Mouse (Mus musculus): ENCODE data around the gene Myh7.
A peak's percentile ranks its signal among the peaks of the same experiment; 100 is the strongest.

Gene Myh7

GRCm38 (mm10) chr14:54941024-54941978, 53.1 kb downstream of the Myh7 start:
- DNase-seq (ENCODE audit: low spot score): no peak

DNA sequence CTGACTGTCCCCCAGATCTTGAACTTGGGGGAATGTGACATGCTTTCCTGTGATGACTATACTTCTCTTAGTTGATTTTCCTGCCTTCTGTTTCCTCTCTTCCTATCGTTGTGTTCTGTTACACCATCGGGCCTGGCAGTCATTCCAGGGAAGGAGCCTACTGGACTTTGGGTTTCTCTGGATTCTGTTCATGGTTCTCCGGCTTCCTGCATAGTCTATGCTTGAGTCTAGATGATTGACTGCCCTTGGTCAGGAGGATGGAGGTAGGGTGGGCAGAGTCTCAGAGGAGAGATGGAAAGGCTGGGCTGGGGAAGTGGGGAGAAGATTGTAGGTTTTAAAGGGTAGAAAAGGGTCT, 54.3 kb downstream of the Myh7 start:
- no peak for DNase-seq (ENCODE audit: low spot score)

DNA sequence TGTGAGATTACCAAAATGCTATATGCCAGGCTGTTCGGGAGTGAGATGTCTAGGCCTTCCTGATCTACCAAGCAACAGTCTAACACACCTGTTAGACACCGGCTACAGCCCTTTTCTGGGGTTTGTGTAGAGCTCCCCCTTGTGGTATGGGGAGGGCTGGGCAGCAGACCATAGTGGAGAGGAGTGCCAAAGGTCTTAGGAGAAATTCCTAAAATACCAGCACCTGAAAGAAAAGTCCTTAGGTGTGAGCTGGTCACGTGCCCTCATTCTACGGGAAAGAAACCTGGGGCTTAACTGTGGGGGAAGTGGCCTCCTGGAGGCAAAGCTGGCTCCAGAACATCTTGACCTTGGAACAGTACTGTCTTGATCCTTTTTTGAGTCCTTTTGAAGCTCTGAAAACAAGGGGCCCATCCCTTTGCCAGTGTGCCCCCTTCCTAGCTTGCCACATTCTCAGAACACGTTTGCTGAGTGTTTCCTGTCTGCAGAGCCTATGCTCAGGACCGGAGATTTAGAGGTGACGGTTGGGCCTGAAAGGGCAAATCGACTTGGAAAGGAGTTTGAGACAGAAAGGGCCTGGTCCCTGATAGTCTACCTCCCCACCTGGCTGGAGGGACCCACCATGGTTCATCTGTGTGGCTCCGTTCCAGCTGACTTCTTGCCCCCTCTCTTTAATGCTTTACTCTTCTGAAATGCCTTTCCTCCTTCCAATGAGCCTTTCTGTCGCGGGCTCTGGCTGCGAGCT, 54.8 kb downstream of the Myh7 start:
- DNase-seq (ENCODE audit: low spot score): peak; percentile 67

GRCm38 (mm10) chr14:54938431-54939219, 55.8 kb downstream of the Myh7 start:
- no peak for DNase-seq (ENCODE audit: low spot score)

- no peak for DNase-seq (ENCODE audit: low spot score)
Observed at GRCm38 (mm10) chr14:54937361-54938182, 56.9 kb downstream of the Myh7 start.

DNA sequence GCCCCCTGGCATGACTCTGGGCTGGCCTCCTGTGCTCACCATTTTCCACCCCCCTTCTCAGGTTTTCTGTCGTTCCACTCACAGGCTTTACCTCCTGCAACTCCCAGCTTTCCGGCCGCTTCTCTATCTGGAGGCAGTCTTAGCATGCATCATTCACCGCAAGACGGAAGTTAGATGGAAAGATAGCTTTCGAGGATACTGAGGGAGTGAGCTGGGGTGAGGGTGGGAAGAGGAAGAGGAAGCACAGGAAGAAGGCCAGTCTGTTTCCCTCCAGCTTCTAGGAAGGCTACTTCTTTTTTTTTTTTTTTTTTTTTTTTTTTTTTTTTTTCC, 57.6 kb downstream of the Myh7 start:
- no peak for DNase-seq (ENCODE audit: low spot score)

DNA sequence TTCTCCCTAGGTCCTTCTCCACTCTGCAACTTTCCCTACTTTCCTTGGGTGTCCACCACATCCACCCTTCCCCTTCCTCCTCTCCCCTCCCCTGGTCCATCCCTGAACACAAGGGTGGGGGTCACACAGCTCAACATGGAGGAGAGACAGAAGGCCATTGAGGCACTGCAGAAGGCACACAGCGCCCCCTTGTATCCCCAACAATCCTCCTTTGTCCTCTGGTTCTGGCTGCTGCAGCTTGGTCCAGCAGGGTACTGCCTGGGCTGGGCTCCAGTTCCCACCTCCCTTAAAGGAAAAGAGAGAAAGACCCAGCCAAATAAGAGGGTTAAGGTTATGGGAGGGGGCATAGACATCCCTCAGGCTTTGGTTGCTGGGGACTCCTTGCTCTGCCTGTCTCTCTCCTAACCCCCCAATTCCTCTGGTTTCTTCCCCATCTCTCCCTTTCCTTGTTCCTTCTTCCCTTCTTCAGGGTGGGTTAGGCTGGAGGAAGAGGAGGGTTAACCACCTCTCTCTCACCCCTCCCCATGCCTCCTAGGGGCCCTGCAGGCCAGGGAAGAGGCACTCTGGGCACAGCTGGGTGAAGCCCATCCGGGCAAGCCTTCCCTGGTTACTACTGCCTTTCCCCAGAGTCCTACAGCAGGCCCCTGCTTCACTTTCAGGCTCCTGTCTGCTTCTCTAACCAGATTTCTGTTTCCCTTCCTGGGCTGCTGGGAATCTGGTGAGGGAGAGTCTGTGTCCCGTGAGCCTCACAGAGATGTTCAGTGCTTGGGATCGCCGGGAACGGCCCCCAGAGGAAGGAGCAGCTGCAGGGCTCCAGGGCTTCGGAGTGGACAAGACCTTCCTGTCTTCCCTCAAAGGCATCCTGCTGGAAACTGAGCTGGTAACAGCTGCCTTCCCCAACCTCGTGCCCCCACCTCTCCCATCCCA, 58.3 kb downstream of the Myh7 start, which contains the start of gene Cmtm5:
Gene Cmtm5, plus strand, starts transcription at position 358 of the 927 bp plus-strand sequence.
- no peak for DNase-seq (ENCODE audit: low spot score)

GRCm38 (mm10) chr14:54932645-54933150, 61.7 kb downstream of the Myh7 start, which contains the start of gene Il25:
Gene Il25 (plus strand): TSS chr14:54932695.
- no peak for DNase-seq (ENCODE audit: low spot score)

- peak; percentile 54 for DNase-seq (ENCODE audit: low spot score)
Observed at GRCm38 (mm10) chr14:54930431-54930830, 64.0 kb downstream of the Myh7 start.

GRCm38 (mm10) chr14:54929801-54930200, 64.6 kb downstream of the Myh7 start:
- DNase-seq (ENCODE audit: low spot score): no peak

DNA sequence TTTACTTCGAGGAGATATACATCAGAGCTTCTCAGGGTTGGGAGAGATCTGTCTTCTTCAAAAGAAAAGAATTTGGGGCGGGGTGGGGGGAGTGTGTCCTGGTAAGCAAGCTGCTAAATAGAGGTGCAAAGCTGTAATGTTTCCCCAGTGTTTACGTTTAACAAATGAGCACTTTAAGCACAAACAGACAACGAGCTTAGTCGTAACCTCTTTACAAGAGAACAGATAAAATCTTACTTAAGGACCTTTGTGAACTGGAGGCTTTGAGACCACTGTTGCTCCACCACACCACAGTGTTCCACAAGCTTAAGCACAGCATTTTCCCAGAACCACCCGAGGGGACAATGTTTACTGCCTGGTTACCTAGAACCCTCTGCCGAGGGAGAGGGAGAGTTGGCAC, 67.1 kb downstream of the Myh7 start:
- no peak for DNase-seq (ENCODE audit: low spot score)

- DNase-seq (ENCODE audit: low spot score): peak; percentile 78
Observed at GRCm38 (mm10) chr14:54926401-54927158, 67.8 kb downstream of the Myh7 start.

GRCm38 (mm10) chr14:54925349-54926342, 68.8 kb downstream of the Myh7 start, which contains the start of gene Efs:
Gene Efs (minus strand): TSS chr14:54926126.
- DNase-seq (ENCODE audit: low spot score): peak; percentile 60

DNA sequence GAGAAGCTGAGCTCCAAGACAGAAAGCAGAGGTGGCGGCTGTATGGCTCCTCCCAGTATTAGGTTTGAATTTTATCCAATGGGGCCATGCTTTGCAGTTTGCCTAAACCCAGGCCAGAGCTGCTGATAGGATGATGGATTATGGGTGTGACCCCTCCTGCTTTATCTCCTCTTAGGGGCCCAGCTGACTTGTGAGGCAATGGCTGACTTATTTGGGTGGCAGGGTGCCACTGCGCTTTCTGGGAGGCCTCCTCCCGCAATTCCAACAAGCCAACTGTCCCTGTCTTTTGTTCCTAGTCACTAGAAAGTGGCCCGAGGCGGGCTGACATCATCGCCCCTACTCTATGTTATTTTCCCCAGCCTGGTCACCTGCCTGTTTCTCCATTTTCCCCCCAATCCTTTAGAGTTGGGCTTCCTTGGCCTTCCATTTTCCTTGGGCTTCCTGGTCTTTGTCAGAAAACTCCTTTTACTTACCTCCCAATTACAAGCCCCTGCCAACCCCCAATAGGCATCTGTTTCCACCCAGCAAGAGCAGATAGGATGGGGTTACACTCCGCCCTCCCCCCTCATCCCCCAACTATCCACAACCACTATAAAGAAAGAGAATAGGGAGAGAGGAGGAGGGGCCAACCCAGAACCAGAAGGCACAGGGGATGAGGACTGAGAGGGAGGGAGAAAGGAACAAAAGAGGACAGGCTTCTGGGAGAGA, 69.6 kb downstream of the Myh7 start:
- DNase-seq (ENCODE audit: low spot score): peak; percentile 64
